Mouse (Mus musculus) testis, postnatal 10 days (tissue): Measurements from ENCODE around the gene Vcam1.

Experiments used
- DNase-seq: peaks from one replicate; pipeline ENCODE4 v3.0.0; 2021; ENCODE audit warnings: low spot score

The Vcam1 gene

GRCm38 (mm10) chr3:116085962-116086361 is 43.5 kb downstream of the Vcam1 start:
- DNase-seq = no peak

- DNase-seq = no peak
These were observed 48.4 kb downstream of the Vcam1 start for GRCm38 (mm10) chr3:116080939-116081676.

DNA sequence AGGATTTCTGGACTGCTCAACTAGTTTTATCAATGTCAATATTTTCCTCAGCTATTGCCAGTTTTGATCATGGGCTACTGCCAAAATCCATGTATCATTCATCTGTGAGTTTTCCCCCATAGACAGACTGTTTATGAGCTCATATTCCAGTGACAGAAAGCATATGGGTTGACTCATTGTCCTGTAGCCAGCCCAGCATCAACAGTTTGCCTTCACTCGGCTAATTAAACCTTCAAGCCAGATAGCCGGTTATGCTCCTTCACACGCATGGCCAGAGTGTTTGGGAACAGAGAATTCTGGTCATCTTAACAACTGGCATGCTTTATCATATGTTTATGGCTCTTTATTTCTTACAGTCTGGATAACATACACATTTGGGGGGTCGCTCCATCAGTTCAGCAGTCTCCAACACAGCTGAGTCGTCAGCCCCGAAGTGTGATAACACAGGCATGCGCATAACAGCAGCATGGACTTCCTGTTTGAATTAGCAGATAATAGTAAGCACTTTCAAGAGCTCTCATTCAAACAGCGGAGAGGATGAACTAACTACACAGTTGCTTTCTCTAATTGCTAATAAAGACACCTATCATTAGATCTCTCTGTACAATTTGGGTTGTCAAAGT is 49.2 kb downstream of the Vcam1 start:
- DNase-seq = no peak

DNA sequence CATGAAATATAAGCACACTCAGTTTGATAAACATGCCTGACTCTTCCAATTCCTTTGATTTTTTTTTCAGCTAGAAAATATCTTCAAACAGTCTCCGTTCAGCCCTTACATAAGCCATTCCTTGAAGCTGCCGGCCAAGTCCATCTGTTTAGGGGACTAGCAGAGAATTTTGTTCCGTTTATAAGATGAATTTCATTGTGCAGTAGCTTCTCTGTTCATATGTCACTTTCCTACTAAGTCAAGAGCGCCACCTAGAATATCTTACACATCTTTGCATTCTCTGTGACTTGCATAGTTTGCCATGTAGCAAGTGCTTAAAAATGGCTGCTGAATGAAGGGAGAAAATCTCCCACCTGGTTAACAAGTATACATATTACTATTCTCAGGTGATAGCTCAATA is 51.0 kb downstream of the Vcam1 start:
- DNase-seq = no peak

DNA sequence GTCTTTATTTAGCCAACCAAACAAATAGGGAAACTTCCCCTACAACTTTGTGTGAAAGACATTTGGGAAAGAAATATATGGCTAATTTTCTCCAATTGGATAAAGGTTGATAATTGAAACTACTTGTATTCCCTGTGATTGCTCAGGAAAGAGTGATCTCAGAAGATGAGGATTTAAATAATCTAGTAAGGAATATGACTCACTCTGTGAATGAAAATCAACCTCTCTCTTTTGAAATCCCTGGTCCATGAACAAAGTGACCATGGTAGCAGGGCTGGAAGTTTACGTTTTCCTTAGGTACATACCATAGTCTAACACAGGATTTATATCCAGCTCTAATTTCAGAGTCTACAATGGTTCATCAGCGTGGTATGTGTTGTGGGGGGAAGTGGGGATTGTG is 52.7 kb downstream of the Vcam1 start:
- DNase-seq = no peak

GRCm38 (mm10) chr3:116072584-116072983 is 56.9 kb downstream of the Vcam1 start:
- no peak for DNase-seq

DNA sequence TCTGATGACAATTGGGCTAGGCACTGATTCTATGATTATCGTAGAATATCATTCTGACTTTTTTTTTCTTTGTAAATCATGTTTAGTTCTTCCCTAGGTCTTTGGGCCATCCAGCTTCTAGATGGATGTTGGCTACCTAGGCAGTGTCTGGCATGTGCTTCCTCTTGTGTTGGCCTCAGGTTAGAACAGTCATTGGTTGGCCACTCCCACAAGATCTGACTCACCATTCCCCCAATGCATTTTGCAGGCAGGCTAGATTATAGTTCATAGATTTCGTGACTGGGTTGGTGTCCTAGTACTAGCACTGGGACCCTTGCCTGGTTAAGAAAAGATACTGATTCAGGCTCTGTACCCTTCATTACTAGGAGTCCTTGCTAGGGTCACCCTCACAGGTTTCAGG is 67.3 kb downstream of the Vcam1 start:
- DNase-seq = no peak

DNA sequence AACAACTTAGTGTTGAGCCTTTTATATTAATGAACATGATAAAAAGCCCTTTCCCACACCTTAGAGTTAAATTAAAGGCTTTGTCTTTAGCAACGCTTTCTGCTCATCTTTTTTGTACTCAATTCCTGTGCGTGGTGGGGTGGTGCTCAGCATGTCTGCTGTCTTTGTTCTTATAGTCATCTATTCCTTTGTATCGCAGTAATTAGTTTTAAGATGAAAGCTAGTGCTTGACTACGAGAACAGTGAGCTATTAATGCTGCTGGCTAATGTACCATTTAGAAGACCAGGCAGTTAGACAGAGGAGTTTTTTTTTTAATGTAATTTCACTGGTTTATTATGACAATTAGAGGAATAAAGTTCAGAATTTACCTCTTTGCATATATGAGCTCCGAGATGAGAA is 69.2 kb downstream of the Vcam1 start:
- DNase-seq = no peak
